Mouse (Mus musculus) C3H10T1/2 (cell line): Measurements from ENCODE around the gene Arap2. TPM values are rescaled to one million over a fixed set of nuclear protein-coding genes. Genes with fewer than 3 reads are reported as not detected.

Experiments used
- polyA plus RNA-seq, 2 experiments: library from polyadenylated mRNA; unstranded; fragments of >200 nt; fragmentation: generic; extraction: Trizol; gene quantifications; one replicate each; pipeline ENCODE4 v1.2.1; 2012; ENCODE audit warnings: missing spikeins in 2 of 2

Gene Arap2
- polyA plus RNA-seq, result not detected

GRCm38 (mm10) chr5:62765784-62766701 lies at the start of gene Arap2:
Arap2 (minus strand) TSS chr5:62766159.

GRCm38 (mm10) chr5:62813402-62814071 lies 47.6 kb upstream of the Arap2 start, which contains the start of gene Dthd1:
Dthd1 (plus strand) TSS chr5:62813823.

Other genes starting within 250 kb of the Arap2 start
- gene Dthd1, start 47.7 kb upstream of the Arap2 start, polyA plus RNA-seq, result not detected